Mouse (Mus musculus) urinary bladder, postnatal 4 days (tissue): Measurements from ENCODE around the gene Tspan31.
A peak's percentile ranks its signal among the peaks of the same experiment; 100 is the strongest.
"Not testable (repeated sequence)": the region's sequence is repeated elsewhere in the genome, so short reads cannot be mapped to it uniquely, and the experiment has no call there.

Experiments
- DNase-seq, 2 experiments: peaks; one replicate each; pipeline ENCODE4 v3.0.0; 2021 to 2022; ENCODE audit warnings: low spot score in 2 of 2

The Tspan31 gene

GRCm38 (mm10) chr10:127063913-127064870 is 5.9 kb downstream of the Tspan31 start:
- no peak for DNase-seq

GRCm38 (mm10) chr10:127063239-127063872 is 6.7 kb downstream of the Tspan31 start, which contains the start of gene Cdk4:
Gene Cdk4, plus strand, starts transcription at chr10:127063534.
- peak; percentile 99 for DNase-seq

GRCm38 (mm10) chr10:127062503-127062902 is 7.6 kb downstream of the Tspan31 start:
- no peak for DNase-seq

DNA sequence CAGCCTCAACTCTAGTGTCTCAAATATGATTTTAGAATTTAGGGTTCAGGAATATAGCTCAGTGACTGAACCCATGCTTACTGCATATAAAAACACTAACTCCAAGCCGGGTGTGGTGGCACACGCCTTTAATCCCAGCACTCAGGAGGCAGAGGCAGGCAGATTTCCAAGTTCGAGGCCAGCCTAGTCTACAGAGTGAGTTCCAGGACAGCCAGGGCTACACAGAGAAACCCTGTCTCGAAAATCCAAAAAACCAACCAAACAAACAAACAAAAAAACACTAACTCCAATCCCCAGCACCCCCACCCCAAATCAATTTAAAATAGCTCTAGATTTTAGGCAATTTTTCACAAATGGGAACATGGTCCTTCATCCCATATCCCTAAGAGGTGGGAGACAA is 8.0 kb downstream of the Tspan31 start:
- DNase-seq, result not testable (repeated sequence)

DNA sequence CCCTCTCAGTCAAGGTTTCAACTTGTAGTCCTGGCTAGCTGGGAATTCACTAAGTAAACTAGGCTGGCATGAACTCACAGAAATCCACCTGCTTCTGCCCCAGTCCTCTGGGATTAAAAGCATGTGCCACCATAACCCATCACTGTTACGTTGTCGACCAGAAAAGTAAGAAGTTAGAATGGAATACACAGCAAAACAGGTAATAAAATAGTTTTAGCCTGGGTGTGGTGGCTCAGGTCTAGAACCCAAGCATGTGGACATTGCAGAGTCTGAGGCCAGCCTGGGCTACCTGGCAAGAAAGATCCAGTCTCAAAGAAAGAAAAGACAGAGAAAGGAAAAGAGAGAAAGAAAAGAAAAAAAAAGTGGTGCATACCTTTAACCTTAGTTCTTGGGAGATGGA is 8.6 kb downstream of the Tspan31 start:
- no peak for DNase-seq

GRCm38 (mm10) chr10:127061085-127061484 is 9.0 kb downstream of the Tspan31 start:
- DNase-seq, result no peak

DNA sequence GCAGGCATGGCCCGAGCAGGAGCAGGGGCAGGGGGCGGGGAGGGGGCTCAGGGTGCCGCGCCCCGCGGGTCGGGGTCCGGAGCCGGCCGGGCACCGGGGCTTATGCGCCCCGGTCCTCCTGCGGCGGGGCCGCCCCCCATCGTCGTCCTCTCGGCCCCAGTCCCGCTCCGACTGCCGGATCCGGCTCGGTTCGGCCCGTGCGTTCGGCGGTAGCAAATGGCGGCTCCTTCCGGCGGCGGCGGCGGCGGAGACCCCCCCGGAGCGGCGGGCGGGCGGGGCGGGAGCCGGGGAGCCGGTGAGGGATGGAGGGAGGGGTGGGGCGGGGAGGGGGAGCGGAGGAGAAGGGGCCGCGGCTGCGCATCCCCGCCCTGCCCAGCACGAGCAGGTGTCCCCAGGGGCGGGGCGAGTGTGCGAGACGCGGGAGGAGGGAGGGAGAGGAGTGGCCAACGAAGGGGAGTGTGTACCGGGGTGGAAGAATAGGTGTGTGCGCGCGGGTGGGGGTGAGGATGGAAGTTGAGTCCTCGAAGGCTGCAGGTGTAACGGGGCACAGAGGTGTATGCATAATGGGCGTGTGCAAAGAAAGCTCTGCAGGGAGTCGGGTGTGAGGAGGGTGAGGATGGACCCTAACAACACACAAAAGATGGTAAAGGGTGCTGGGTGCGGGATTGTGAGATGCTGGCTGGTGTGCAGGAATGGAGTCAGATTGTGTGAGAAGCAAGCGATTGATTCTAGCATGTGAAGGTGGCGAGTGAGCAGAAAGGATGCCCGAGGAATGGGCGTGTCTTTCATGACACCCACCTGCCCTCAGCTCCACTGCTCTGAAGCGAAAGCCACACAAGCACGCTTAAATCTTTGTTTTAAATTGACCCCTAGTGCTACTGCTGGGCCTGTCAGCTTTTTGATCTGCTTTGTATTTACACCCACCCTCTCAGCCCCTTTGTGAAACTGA is 9.8 kb downstream of the Tspan31 start, which contains the start of gene March9:
Gene March9, minus strand, starts transcription at position 217 of the 949 bp plus-strand sequence.
- peak in 1 of 2 experiments; percentile 52 for DNase-seq

DNA sequence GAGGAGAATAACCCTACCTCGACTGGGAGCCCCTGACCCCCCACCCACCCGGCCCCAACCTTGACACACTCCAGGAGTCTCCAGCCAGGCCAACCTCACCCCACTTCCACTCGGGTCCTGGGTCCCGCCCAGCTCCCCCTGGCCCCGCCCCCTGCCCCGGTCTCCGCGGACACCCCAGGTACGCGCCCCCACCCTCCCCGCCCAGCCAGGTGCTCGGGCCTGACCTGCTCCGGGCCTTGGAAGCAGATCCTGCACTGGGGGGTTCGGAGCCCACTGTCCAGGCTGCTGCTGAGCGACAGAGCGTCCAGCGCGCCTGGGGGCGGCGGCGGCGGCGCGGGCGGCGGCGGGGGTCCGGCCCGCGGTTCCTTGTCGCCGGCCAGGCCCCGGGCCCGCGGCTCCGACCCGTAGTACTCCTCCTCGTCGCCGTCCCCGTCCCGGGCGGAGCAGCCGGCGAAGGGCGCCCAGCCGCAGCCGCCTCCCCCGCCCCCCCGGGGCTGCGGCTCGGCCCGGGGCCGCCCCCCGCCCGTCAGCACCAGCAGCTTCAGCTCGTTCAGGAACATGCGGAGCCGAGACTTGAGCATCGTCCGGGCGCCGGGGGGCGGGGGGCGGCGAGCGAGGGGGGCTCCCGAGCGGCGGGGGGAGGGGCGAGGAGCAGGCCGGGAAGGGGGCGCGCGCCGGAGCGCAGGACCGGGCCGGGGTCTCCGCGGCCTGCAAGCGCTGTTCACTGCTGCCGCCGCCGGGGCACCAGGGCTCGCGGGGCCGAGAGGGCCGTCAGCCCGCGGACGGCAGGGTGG is 10.7 kb downstream of the Tspan31 start:
- DNase-seq, result no peak

DNA sequence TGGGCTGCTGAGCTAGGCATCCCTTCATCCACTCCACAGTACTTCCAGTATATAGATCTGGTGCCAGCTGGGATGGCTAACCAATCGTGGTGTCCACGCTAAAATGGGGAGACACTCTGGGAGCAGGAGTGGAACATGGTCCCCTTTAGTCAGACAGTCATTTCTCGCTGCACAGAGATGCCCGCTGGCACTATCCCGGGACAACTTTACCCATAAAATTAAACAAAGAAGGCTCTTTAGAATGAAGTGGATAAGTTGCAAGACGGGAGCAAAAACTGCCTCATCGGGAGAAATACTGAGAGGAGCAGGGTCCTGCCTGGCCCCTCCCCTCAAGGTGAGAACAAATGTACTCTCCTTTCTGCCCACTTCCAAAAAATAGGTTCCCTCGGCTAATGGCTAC is 11.4 kb downstream of the Tspan31 start:
- no peak for DNase-seq

- peak in 1 of 2 experiments; percentile 77 for DNase-seq
These were observed 11.9 kb downstream of the Tspan31 start for GRCm38 (mm10) chr10:127058161-127058560.

DNA sequence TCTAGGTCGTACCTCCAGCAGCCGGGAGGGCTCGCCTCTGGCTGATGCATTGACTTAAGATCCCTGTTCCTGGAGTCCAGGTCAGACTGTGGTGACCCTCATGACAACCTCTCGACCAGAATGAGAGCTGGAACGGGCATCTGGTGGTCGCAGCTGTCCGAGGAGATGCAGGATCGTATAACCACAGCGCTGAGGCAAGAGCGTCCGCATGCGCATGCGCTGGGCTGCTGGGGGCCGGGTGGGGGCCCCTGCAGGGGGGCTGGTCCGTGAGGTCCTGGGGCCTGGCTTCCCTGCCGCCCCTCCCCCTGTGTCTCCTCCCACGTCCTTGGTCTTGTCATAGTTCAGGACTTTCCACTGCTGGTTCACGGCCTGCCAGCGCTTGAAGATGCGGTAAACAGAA is 13.6 kb downstream of the Tspan31 start:
- no peak for DNase-seq

GRCm38 (mm10) chr10:127055406-127055805 is 14.7 kb downstream of the Tspan31 start:
- DNase-seq, result no peak

DNA sequence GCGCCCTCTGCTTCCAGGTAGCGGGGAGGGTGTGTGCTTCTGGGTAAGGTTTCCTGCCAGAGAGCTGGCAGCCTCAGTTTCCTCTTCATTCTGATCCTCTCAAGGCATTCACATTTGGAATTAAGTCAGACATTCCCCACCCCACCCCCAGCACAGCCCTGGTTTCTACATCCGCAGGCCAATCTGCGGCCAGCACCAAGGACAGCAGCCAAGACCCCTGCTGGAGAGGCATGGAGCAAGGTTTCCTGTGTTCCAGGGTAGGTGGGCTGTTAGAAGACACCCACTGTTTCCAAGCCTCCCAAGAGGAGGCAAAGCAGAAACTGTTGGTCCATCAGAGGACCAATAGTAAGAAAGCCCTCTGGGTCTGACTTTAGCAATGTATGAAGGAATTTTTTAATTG is 15.4 kb downstream of the Tspan31 start:
- DNase-seq, result no peak

DNA sequence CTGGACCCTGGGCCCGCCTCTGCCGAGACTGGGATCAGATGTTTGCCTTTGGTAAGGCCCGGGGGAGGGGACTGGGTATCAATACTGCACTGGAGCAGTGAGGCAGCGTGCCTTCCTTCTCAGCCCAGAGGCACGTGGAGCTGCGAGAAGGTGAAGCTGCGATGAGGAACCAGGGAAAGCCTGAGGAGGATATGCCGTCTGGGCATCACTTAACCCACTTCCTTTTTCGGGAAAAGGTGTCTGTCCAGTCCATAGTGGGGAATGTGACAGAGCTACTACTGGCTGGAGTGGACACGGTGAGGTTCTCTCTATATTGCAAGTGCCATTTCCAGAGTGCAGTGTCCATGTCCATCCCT is 20.0 kb downstream of the Tspan31 start:
- DNase-seq, result no peak

DNA sequence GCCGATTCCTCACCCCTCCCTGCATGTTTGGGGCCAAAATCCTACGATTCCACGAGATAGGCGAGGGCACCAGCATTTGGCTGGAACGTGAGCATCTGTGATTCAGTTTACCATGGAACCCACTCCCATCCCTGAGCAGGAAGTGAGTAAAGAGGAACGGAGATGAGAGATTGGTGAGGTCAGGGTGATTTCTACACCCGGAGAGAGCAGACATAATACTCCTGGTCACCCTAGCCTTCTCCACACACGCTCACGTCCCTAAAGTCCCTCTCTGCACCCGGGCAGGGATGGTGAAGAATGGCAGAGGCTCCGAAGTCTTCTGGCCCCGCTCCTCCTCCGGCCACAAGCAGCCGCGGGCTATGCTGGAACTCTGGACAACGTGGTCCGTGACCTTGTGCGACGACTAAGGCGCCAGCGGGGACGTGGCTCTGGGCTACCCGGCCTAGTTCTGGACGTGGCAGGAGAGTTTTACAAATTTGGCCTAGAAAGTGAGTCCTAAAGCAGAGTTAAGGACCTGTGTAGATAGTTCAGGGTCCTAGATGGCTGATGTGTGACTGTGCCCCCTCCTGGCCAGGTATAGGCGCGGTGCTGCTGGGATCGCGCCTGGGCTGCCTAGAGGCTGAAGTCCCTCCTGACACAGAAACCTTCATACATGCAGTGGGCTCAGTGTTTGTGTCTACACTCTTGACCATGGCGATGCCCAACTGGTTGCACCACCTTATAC is 20.5 kb downstream of the Tspan31 start:
- no peak for DNase-seq

DNA sequence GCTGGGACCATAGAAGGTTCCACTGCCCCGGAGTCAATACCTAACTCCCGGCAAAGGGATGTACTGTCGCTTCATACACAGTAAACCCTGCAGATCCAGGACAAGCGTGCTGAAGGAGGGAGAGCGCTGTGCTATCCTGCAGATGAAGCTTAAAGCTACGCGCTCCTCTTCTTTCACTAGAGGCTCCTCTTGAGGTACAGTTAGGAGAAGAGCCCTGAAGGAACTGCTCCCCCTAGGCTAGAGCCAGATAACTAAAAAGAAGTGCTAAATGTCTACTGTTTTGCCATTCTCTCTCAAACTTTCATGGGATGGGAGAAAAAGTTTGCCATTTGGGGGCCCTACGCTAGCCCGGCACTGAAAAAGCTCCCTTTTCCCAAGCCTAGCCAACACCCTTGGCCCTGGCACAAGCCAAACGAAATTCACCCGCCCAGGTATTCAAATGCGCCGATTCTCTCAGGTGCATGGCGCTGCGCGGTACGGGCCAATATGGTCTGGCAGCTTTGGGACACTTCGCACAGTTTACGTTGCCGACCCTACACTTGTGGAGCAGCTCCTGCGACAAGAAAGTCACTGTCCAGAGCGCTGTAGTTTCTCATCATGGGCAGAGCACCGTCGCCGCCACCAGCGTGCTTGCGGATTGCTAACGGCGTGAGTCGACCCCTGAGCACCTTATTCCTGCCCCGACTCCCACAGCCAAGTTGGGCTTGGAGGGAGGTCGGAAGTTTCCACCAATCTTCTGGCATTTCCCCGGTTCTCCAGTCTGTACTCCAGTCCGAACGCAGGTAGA is 21.3 kb downstream of the Tspan31 start:
- no peak for DNase-seq

- DNase-seq, result no peak
These were observed 22.1 kb downstream of the Tspan31 start, which contains the start of gene Cyp27b1 for GRCm38 (mm10) chr10:127047954-127048353. Gene Cyp27b1, plus strand, starts transcription at chr10:127048250.

DNA sequence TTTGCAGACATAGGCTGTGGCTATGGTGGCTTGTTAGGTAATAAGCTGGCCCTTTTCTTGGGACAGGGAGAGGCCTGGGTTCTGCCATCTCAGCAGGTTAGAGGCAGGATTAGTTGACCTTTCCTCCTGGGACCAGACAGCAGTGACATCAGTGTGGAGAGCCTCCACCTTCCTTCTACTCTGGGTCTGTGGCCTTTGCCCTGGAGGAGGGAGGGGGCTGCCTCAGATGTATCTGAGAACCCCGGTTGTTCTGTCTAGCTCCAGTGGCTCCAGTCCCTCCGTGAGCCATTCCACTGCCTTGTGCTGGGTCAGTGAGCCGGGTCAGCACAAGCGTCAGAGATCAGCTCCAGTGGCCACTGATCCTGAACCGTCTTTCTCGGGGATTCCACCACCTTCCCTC is 26.9 kb downstream of the Tspan31 start:
- no peak for DNase-seq

DNA sequence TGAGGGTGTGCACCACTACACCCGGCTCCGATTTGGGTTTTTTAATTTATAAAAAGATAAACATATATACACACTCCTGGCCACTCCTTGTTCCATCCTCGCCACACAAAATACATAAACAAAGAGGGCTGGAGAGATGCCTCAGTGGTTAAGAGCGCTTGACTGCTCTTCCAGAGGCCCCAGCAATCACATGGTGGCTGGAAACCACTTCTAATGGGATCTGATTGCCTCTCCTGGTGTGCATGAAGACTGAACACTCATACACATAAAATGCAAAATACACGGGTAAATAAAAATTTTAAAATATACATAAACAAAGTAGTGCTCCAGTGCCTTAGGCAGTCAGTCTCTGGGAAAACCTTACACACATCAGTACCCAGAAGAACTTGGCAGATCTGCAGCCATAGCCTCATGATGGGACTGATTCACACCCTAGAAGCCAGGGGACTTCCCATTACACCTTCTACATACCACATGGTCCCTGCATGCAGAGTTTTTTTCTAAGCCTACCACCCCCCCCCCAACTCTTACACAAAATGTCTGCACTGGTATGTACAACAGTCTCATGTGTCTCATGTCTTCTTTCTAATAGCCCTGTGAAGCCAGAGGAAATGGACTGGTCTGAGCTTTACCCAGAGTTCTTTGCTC is 27.5 kb downstream of the Tspan31 start:
- DNase-seq, result no peak
